Mouse (Mus musculus): ENCODE results near the gene Galnt7.

- TF ChIP-seq GATA1 (IDR thresholded peaks at IDR 0.05; ENCODE audit: borderline replicate concordance, low read length) (no peak), CTCF (IDR thresholded peaks at IDR 0.05; ENCODE audit: low read depth, low read length) (no peak)
Measured at GRCm38 (mm10) chr8:57530238-57530637, 122.6 kb downstream of the Galnt7 start.

Measured in G1E (cell line).